Mouse (Mus musculus) ES-E14 (cell line): Measurements from ENCODE around the gene Slc44a1.

Experiments used
- CHD2 ChIP-seq: IDR thresholded peaks from 2 replicates; pipeline ENCODE4 v1.6.1; 2014; ENCODE audit warnings: mild to moderate bottlenecking, low read depth, low read length, inconsistent platforms
- ZNF384 ChIP-seq: IDR thresholded peaks from 2 replicates; pipeline ENCODE4 v1.6.1; 2012; ENCODE audit warnings: low read depth, low read length, inconsistent platforms

DNA sequence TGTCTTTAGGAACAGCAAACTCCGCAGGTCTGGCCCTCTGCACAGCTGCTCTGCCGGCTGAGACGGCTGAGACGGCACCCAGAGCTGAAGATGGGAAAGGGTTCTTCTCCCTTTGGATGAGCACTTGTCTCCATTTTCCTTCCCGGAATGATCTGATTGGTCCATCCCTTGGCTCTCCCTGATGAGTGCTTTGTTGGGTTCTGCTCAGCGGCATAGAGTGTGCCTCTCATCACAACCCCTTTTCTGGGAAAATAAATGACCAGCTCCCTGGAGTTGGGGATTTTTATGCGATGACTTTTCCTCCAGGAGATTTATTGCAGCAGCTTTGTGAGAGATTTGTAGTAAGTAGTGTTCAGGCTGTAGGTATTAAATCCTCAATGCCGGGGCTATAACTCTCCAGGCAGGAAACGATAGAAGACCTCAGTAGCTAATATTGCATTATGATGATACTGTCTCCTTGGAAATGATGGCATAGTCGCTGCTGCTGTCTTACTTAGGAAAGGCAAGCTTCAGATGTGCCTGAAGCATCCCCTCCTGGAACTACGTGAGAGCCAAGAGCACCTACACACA, 43.5 kb upstream of the Slc44a1 start:
- no peak for TF ChIP-seq CHD2
- TF ChIP-seq ZNF384, result no peak
